Mouse (Mus musculus): ENCODE data around the gene Slc22a6. TPM values are rescaled to one million over a fixed set of nuclear protein-coding genes. Genes with fewer than 3 reads are reported as not detected.

The Slc22a6 gene
- 0.05 TPM in 1 of 2 replicates, not detected in the other for polyA plus RNA-seq (2015; fragmentation: Nextera tagmentation; extraction: Ambion mirVana)

GRCm38 (mm10) chr19:8617904-8618303 is at the start of gene Slc22a6:
Gene Slc22a6 (plus strand): TSS chr19:8618039.
- no peaks in the 10 kb centered on the region for H3K4me1 ChIP-seq (ENCODE audit: control insufficient read depth, insufficient read depth, low read length)
- H3K9me3 ChIP-seq (replicated peaks; ENCODE audit: control insufficient read depth, low read length): no peaks in the 10 kb centered on the region
- no peaks in the 10 kb centered on the region for H3K27me3 ChIP-seq (ENCODE audit: control insufficient read depth, insufficient read depth, low read length)
- H3K36me3 ChIP-seq (ENCODE audit: control insufficient read depth, insufficient read depth, low read length): no peaks in the 10 kb centered on the region
- H3K9ac ChIP-seq (ENCODE audit: low read length): no peak within 1 kb of the TSS
- no peak within 1 kb of the TSS for H3K4me2 ChIP-seq (ENCODE audit: low read depth, low read length)
- H3K4me3 ChIP-seq (replicated peaks; ENCODE audit: low read length): no peak within 1 kb of the TSS
- no peak within 1 kb of the TSS for H3K27ac ChIP-seq (ENCODE audit: low read length)
- 18% methylated on average over 7 of the region's 7 CpGs for WGBS
- ATAC-seq (ENCODE audit: insufficient read depth, low FRiP score): no peak

GRCm38 (mm10) chr19:8569453-8569863 is 48.4 kb upstream of the Slc22a6 start:
- H3K36me3 ChIP-seq (ENCODE audit: control insufficient read depth, insufficient read depth, low read length): no peaks in the 10 kb centered on the region
- H3K4me2 ChIP-seq (ENCODE audit: low read depth, low read length): peak overlapping the region; percentile 55
- peak overlapping the region; percentile 29 for H3K4me3 ChIP-seq (replicated peaks; ENCODE audit: low read length)
- ATAC-seq (ENCODE audit: insufficient read depth, low FRiP score): no peak
- H3K4me1 ChIP-seq (ENCODE audit: control insufficient read depth, insufficient read depth, low read length): 0 out of 2 replicates have a peak, but pooled peaks cover 5% of the 10 kb centered on the region
- no peaks in the 10 kb centered on the region for H3K27me3 ChIP-seq (ENCODE audit: control insufficient read depth, insufficient read depth, low read length)
- peak overlapping the region; percentile 52 for H3K9ac ChIP-seq (ENCODE audit: low read length)
- 8% methylated on average over 14 of the region's 14 CpGs for WGBS
- no peak overlapping the region for H3K27ac ChIP-seq (ENCODE audit: low read length)
- no peaks in the 10 kb centered on the region for H3K9me3 ChIP-seq (replicated peaks; ENCODE audit: control insufficient read depth, low read length)

GRCm38 (mm10) chr19:8570341-8571040 is 47.3 kb upstream of the Slc22a6 start:
- no peaks in the 10 kb centered on the region for H3K27me3 ChIP-seq (ENCODE audit: control insufficient read depth, insufficient read depth, low read length)
- no peak overlapping the region for H3K27ac ChIP-seq (ENCODE audit: low read length)
- H3K9me3 ChIP-seq (replicated peaks; ENCODE audit: control insufficient read depth, low read length): no peaks in the 10 kb centered on the region
- WGBS: 50% methylated on average over 2 of the region's 2 CpGs
- no peak overlapping the region for H3K4me2 ChIP-seq (ENCODE audit: low read depth, low read length)
- H3K9ac ChIP-seq (ENCODE audit: low read length): no peak overlapping the region
- ATAC-seq (ENCODE audit: insufficient read depth, low FRiP score): no peak
- H3K36me3 ChIP-seq (ENCODE audit: control insufficient read depth, insufficient read depth, low read length): no peaks in the 10 kb centered on the region
- 0 out of 2 replicates have a peak, but pooled peaks cover 5% of the 10 kb centered on the region for H3K4me1 ChIP-seq (ENCODE audit: control insufficient read depth, insufficient read depth, low read length)
- H3K4me3 ChIP-seq (replicated peaks; ENCODE audit: low read length): no peak overlapping the region

- Histone ChIP-seq H3K27ac (ENCODE audit: low read length) (no peak overlapping the region), H3K9me3 (replicated peaks; ENCODE audit: control insufficient read depth, low read length) (no peaks in the 10 kb centered on the region), H3K4me1 (ENCODE audit: control insufficient read depth, insufficient read depth, low read length) (0 out of 2 replicates have a peak, but pooled peaks cover 5% of the 10 kb centered on the region), H3K4me2 (ENCODE audit: low read depth, low read length) (no peak overlapping the region), H3K36me3 (ENCODE audit: control insufficient read depth, insufficient read depth, low read length) (no peaks in the 10 kb centered on the region), H3K4me3 (replicated peaks; ENCODE audit: low read length) (no peak overlapping the region), H3K27me3 (ENCODE audit: control insufficient read depth, insufficient read depth, low read length) (no peaks in the 10 kb centered on the region), H3K9ac (ENCODE audit: low read length) (no peak overlapping the region)
- no peak for ATAC-seq (ENCODE audit: insufficient read depth, low FRiP score)
- WGBS: 51% methylated on average over 7 of the region's 7 CpGs
These were observed 46.1 kb upstream of the Slc22a6 start for GRCm38 (mm10) chr19:8571746-8572145.

- Histone ChIP-seq H3K27me3 (ENCODE audit: control insufficient read depth, insufficient read depth, low read length) (no peaks in the 10 kb centered on the region), H3K9me3 (replicated peaks; ENCODE audit: control insufficient read depth, low read length) (no peaks in the 10 kb centered on the region), H3K36me3 (ENCODE audit: control insufficient read depth, insufficient read depth, low read length) (no peaks in the 10 kb centered on the region), H3K4me3 (replicated peaks; ENCODE audit: low read length) (no peak overlapping the region), H3K4me1 (ENCODE audit: control insufficient read depth, insufficient read depth, low read length) (0 out of 2 replicates have a peak, but pooled peaks cover 5% of the 10 kb centered on the region), H3K4me2 (ENCODE audit: low read depth, low read length) (no peak overlapping the region), H3K9ac (ENCODE audit: low read length) (no peak overlapping the region), H3K27ac (ENCODE audit: low read length) (no peak overlapping the region)
- WGBS: 20% methylated on average over 3 of the region's 3 CpGs
- ATAC-seq (ENCODE audit: insufficient read depth, low FRiP score): no peak
These were observed 45.4 kb upstream of the Slc22a6 start for GRCm38 (mm10) chr19:8572485-8572884.

- Histone ChIP-seq H3K4me1 (ENCODE audit: control insufficient read depth, insufficient read depth, low read length) (no peaks in the 10 kb centered on the region), H3K27me3 (ENCODE audit: control insufficient read depth, insufficient read depth, low read length) (no peaks in the 10 kb centered on the region), H3K4me3 (replicated peaks; ENCODE audit: low read length) (no peak overlapping the region), H3K36me3 (ENCODE audit: control insufficient read depth, insufficient read depth, low read length) (no peaks in the 10 kb centered on the region), H3K27ac (ENCODE audit: low read length) (no peak overlapping the region), H3K9me3 (replicated peaks; ENCODE audit: control insufficient read depth, low read length) (no peaks in the 10 kb centered on the region), H3K9ac (ENCODE audit: low read length) (0 out of 2 replicates have a peak overlapping the region, but pooled peaks have one; percentile 20), H3K4me2 (ENCODE audit: low read depth, low read length) (no peak overlapping the region)
- no peak for ATAC-seq (ENCODE audit: insufficient read depth, low FRiP score)
- WGBS: 82% methylated on average over 4 of the region's 4 CpGs
These were observed 40.4 kb upstream of the Slc22a6 start for GRCm38 (mm10) chr19:8577432-8577831.

- H3K9me3 ChIP-seq (replicated peaks; ENCODE audit: control insufficient read depth, low read length): no peaks in the 10 kb centered on the region
- no peaks in the 10 kb centered on the region for H3K4me1 ChIP-seq (ENCODE audit: control insufficient read depth, insufficient read depth, low read length)
- peak overlapping the region; percentile 67 for H3K9ac ChIP-seq (ENCODE audit: low read length)
- peak overlapping the region; percentile 62 for H3K4me2 ChIP-seq (ENCODE audit: low read depth, low read length)
- peak overlapping the region; percentile 47 for H3K27ac ChIP-seq (ENCODE audit: low read length)
- peak overlapping the region; percentile 36 for H3K4me3 ChIP-seq (replicated peaks; ENCODE audit: low read length)
- H3K36me3 ChIP-seq (ENCODE audit: control insufficient read depth, insufficient read depth, low read length): no peaks in the 10 kb centered on the region
- H3K27me3 ChIP-seq (ENCODE audit: control insufficient read depth, insufficient read depth, low read length): no peaks in the 10 kb centered on the region
- ATAC-seq (ENCODE audit: insufficient read depth, low FRiP score): peak; percentile 87
- WGBS: 5% methylated on average over 24 of the region's 24 CpGs
These were observed 39.4 kb upstream of the Slc22a6 start for GRCm38 (mm10) chr19:8578293-8578969.

- H3K9ac ChIP-seq (ENCODE audit: low read length): peak overlapping the region; percentile 67
- 39% methylated on average over 2 of the region's 2 CpGs for WGBS
These were observed 38.9 kb upstream of the Slc22a6 start for GRCm38 (mm10) chr19:8578970-8579342.

GRCm38 (mm10) chr19:8585298-8585697 is 32.5 kb upstream of the Slc22a6 start:
- Histone ChIP-seq H3K4me1 (ENCODE audit: control insufficient read depth, insufficient read depth, low read length) (no peaks in the 10 kb centered on the region), H3K4me2 (ENCODE audit: low read depth, low read length) (no peak overlapping the region), H3K27ac (ENCODE audit: low read length) (no peak overlapping the region), H3K36me3 (ENCODE audit: control insufficient read depth, insufficient read depth, low read length) (no peaks in the 10 kb centered on the region), H3K27me3 (ENCODE audit: control insufficient read depth, insufficient read depth, low read length) (no peaks in the 10 kb centered on the region), H3K9ac (ENCODE audit: low read length) (no peak overlapping the region), H3K9me3 (replicated peaks; ENCODE audit: control insufficient read depth, low read length) (no peaks in the 10 kb centered on the region), H3K4me3 (replicated peaks; ENCODE audit: low read length) (no peak overlapping the region)
- WGBS: 67% methylated on average over 3 of the region's 3 CpGs
- ATAC-seq (ENCODE audit: insufficient read depth, low FRiP score): no peak

More at GRCm38 (mm10) chr19:8578970-8579342, 38.9 kb upstream of the Slc22a6 start:
- H3K4me3 ChIP-seq (replicated peaks; ENCODE audit: low read length): peak overlapping the region; percentile 36
- no peak for ATAC-seq (ENCODE audit: insufficient read depth, low FRiP score)
- H3K9me3 ChIP-seq (replicated peaks; ENCODE audit: control insufficient read depth, low read length): no peaks in the 10 kb centered on the region
- H3K27ac ChIP-seq (ENCODE audit: low read length): peak overlapping the region; percentile 47
- no peaks in the 10 kb centered on the region for H3K4me1 ChIP-seq (ENCODE audit: control insufficient read depth, insufficient read depth, low read length)
- peak overlapping the region; percentile 62 for H3K4me2 ChIP-seq (ENCODE audit: low read depth, low read length)
- H3K27me3 ChIP-seq (ENCODE audit: control insufficient read depth, insufficient read depth, low read length): no peaks in the 10 kb centered on the region
- no peaks in the 10 kb centered on the region for H3K36me3 ChIP-seq (ENCODE audit: control insufficient read depth, insufficient read depth, low read length)
